Mouse (Mus musculus) intestine, postnatal 0 days (tissue): Measurements from ENCODE around the gene Lemd1. TPM values are rescaled to one million over a fixed set of nuclear protein-coding genes. Genes with fewer than 3 reads are reported as not detected.

ENCODE experiments used
- ATAC-seq: fragments of 200-750 bp; cut with Nextera tagmentation; 2 replicates; pipeline ENCODE4 v1.8.0; 2017; ENCODE audit warnings: mild to moderate bottlenecking, moderate TSS enrichment, moderate library complexity
- H3K27ac ChIP-seq: fragments of 300-500 bp; sonication (generic); 2 replicates; pipeline ENCODE4 v1.5.1; 2014; ENCODE audit warnings: mild to moderate bottlenecking, low read depth, low read length, moderate library complexity
- H3K27me3 ChIP-seq: fragments of 300-500 bp; sonication (generic); replicated peaks from 2 replicates; pipeline ENCODE4 v1.6.1; 2014; ENCODE audit warnings: low read length, mixed read lengths; ENCODE audit not compliant: control insufficient read depth, insufficient read depth
- H3K36me3 ChIP-seq: fragments of 300-500 bp; sonication (generic); 2 replicates; pipeline ENCODE4 v1.6.1; 2014; ENCODE audit warnings: mild to moderate bottlenecking, moderate library complexity; ENCODE audit not compliant: control insufficient read depth, insufficient read depth
- H3K4me1 ChIP-seq: fragments of 300-500 bp; sonication (generic); replicated peaks from 2 replicates; pipeline ENCODE4 v1.6.1; 2014; ENCODE audit warnings: antibody characterized with exemption, low read length, mixed read lengths; ENCODE audit not compliant: control insufficient read depth, insufficient read depth
- H3K4me2 ChIP-seq: fragments of 300-500 bp; sonication (generic); replicated peaks from 2 replicates; pipeline ENCODE4 v1.6.1; 2014; ENCODE audit warnings: low read depth, mild to moderate bottlenecking, moderate library complexity
- H3K4me3 ChIP-seq: fragments of 300-500 bp; sonication (generic); 2 replicates; pipeline ENCODE4 v1.5.1; 2014; ENCODE audit warnings: low read depth, low read length
- H3K9ac ChIP-seq: fragments of 300-500 bp; sonication (generic); 2 replicates; pipeline ENCODE4 v1.6.1; 2014; ENCODE audit warnings: mild to moderate bottlenecking, low read depth, low read length
- H3K9me3 ChIP-seq: fragments of 300-500 bp; sonication (generic); 2 replicates; pipeline ENCODE4 v1.6.1; 2016; ENCODE audit warnings: mixed run types; ENCODE audit not compliant: control insufficient read depth
- CTCF ChIP-seq: sonication (generic); IDR thresholded peaks from 2 replicates; pipeline ENCODE4 v1.5.1; 2016; ENCODE audit warnings: low read depth, mild to moderate bottlenecking, control low read depth, antibody characterized with exemption, moderate library complexity
- WGBS: fragments of 180-500 bp; shearing (Covaris S2); extraction: QIAGEN DNeasy Blood & Tissue Kit; methylation state at CpG from one replicate; pipeline ENCODE4 v1.1.7; 2014; 5-methylcytosine and 5-hydroxymethylcytosine counted together
- polyA plus RNA-seq: library from polyadenylated mRNA; unstranded; fragments of >200 nt; fragmentation: Nextera tagmentation; extraction: Ambion mirVana; gene quantifications from 2 replicates; pipeline ENCODE4 v1.2.1, GENCODE M21; 2015

Gene Lemd1
- polyA plus RNA-seq, 1 experiment from 2014 or later = 0.08 TPM

GRCm38 (mm10) chr1:132145973-132146685 lies 45.1 kb upstream of the Lemd1 start:
- Histone ChIP-seq H3K4me3 (no peak overlapping the region), H3K36me3 (no peaks in the 10 kb centered on the region), H3K4me2 (no peak overlapping the region), H3K27ac (no peak overlapping the region), H3K4me1 (no peaks in the 10 kb centered on the region), H3K27me3 (no peaks in the 10 kb centered on the region), H3K9ac (no peak overlapping the region), H3K9me3 (no peaks in the 10 kb centered on the region)
- no peak for TF ChIP-seq CTCF
- ATAC-seq = no peak
- 84% methylated on average over 8 of the region's 8 CpGs for WGBS

GRCm38 (mm10) chr1:132149410-132149809 lies 41.8 kb upstream of the Lemd1 start:
- peaks cover 5% of the 10 kb centered on the region; the same call in 1 of the 2 replicates for H3K4me1 ChIP-seq
- H3K27me3 ChIP-seq = no peaks in the 10 kb centered on the region
- H3K9me3 ChIP-seq = no peaks in the 10 kb centered on the region
- TF ChIP-seq CTCF = no peak
- 75% methylated on average over 2 of the region's 2 CpGs for WGBS
- ATAC-seq = no peak
- no peaks in the 10 kb centered on the region for H3K36me3 ChIP-seq
- no peak overlapping the region for H3K4me2 ChIP-seq
- no peak overlapping the region for H3K4me3 ChIP-seq
- no peak overlapping the region for H3K9ac ChIP-seq
- peak overlapping the region; percentile 29; the same call in 1 of the 2 replicates for H3K27ac ChIP-seq

DNA sequence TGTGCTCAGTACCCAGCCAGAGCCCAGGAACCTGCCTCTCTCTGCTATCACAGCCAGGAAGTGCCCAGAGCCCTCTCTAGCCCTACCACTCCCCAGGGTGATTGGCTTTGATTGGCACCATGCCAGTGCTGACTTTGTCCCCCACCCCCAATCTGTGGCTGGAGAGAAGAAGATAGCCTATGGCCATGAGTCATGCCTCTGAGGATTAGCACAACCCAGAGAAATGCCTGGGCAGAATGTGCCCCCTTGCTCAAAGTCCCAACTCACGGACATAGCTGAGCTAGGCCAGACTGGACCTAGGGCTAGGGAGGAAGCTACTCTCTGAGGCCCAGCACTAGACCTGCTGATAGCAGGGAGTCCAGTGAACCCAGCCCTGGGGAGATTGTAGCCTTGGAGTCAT lies 41.1 kb upstream of the Lemd1 start:
- H3K4me2 ChIP-seq = no peak overlapping the region
- TF ChIP-seq CTCF = no peak
- H3K4me1 ChIP-seq = peaks cover 5% of the 10 kb centered on the region; the same call in 1 of the 2 replicates
- peak; percentile 93 for ATAC-seq
- H3K27ac ChIP-seq = peak overlapping the region; percentile 95
- H3K9ac ChIP-seq = peak overlapping the region; percentile 22; the same call in 1 of the 2 replicates
- 30% methylated on average over 1 of the region's 1 CpGs for WGBS
- H3K9me3 ChIP-seq = no peaks in the 10 kb centered on the region
- H3K27me3 ChIP-seq = no peaks in the 10 kb centered on the region
- no peak overlapping the region for H3K4me3 ChIP-seq
- H3K36me3 ChIP-seq = no peaks in the 10 kb centered on the region

GRCm38 (mm10) chr1:132150817-132151601 lies 40.2 kb upstream of the Lemd1 start:
- 53% methylated on average over 15 of the region's 15 CpGs for WGBS
- 0 out of 2 replicates have a peak overlapping the region, but pooled peaks have one; percentile 1 for H3K4me2 ChIP-seq
- H3K27me3 ChIP-seq = no peaks in the 10 kb centered on the region
- peak overlapping the region; percentile 95 for H3K27ac ChIP-seq
- H3K4me1 ChIP-seq = peaks cover 5% of the 10 kb centered on the region; the same call in 1 of the 2 replicates
- H3K9ac ChIP-seq = peak overlapping the region; percentile 26
- H3K4me3 ChIP-seq = no peak overlapping the region
- H3K36me3 ChIP-seq = no peaks in the 10 kb centered on the region
- peak; percentile 81 for ATAC-seq
- no peak for TF ChIP-seq CTCF
- no peaks in the 10 kb centered on the region for H3K9me3 ChIP-seq

DNA sequence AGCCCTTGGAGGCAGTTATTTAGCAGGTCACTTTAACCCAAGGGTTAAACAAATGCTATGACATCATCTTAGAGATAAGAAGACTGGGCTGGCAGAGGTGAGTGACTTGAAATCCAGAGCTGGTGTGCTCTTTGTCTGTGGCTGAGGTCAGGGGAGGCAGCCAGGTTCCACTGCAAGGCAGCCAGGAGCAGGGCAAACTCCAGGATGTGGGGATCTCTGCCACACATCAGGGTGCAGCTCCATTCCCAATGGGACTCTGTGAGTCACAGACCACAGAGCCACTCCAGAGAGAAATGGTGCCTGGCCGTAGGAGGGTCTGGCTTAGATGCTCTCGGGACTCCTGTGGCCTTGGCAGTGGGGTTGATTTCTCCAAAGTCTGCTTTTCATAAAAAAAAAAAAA lies 39.3 kb upstream of the Lemd1 start:
- H3K27ac ChIP-seq = peak overlapping the region; percentile 95
- 46% methylated on average over 2 of the region's 2 CpGs for WGBS
- peak overlapping the region; percentile 26; the same call in 1 of the 2 replicates for H3K9ac ChIP-seq
- no peak overlapping the region for H3K4me2 ChIP-seq
- no peak for TF ChIP-seq CTCF
- peaks cover 5% of the 10 kb centered on the region; the same call in 1 of the 2 replicates for H3K4me1 ChIP-seq
- ATAC-seq = peak; percentile 34
- H3K9me3 ChIP-seq = no peaks in the 10 kb centered on the region
- H3K27me3 ChIP-seq = no peaks in the 10 kb centered on the region
- no peaks in the 10 kb centered on the region for H3K36me3 ChIP-seq
- H3K4me3 ChIP-seq = no peak overlapping the region

DNA sequence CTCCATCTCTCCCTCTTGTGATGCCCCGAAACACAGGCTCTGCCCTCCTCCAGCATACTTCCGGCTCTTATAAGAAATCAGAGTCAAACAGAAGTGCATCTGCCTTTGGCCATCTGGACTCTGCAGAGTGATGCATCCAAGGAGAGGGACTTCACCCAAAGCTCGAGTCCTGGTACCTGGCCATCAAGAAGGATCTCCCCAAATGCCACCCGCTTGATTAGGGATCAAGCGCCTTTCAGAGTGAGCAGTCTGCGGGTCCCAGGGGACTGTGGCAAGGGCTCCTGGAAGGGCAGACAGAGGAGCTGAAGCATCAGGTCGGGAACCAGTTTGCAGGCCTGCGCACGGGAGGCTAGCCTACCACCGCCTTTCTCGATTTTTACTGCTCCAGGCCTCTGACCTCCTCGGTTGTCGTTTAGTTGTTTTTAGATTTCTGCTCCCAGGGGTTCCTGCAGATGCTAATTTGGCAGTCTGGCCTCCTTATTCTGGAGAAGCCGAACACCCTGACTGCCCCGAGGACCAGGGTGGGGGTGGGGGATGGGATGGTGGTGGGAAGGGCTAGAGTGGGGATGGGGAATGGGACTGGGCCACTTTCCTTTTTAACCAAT lies 38.0 kb upstream of the Lemd1 start:
- no peak for ATAC-seq
- Histone ChIP-seq H3K27ac (0 out of 2 replicates have a peak overlapping the region, but pooled peaks have one; percentile 95), H3K27me3 (peaks cover 2% of the 10 kb centered on the region; the same call in 1 of the 2 replicates), H3K4me2 (no peak overlapping the region), H3K36me3 (no peaks in the 10 kb centered on the region), H3K9me3 (no peaks in the 10 kb centered on the region), H3K4me3 (no peak overlapping the region), H3K9ac (no peak overlapping the region), H3K4me1 (peaks cover 8% of the 10 kb centered on the region; the same call in 1 of the 2 replicates)
- TF ChIP-seq CTCF = no peak
- 77% methylated on average over 15 of the region's 15 CpGs for WGBS
